In the genomic region with DNA sequence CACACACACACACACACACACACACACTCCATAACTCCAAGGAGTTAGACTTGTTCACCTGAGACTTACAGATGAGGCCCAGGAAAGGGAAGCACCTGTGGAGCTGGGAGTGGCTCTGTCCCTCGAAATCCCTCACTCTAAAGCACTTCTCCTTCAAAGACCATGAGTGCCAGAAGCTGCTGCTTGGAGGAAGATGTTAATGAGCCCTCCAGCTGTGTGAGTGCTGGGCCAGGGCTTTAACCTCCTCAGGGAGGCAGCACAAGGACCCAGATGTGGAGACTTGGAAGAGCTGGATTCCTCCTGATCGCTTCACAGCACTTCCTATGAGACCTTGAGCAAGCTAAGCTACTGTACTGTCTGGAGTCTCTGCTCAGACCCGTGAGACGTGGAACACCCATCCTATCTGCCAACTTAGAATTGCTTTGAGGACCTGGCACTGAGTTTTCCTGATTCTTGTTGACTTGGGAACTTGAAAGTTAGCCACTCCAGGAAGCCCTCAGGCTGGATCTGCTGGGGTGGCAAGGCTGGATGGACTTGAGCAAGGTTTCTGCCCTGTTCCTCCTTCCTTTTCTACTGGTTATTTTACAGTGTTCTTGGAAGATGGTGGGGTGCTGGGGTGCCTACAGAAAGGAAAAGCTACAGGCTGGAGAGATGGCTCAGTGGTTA, we compare ENCODE assay signal across 33 mouse cellular contexts. TPM values are rescaled to one million over a fixed set of nuclear protein-coding genes. Genes with fewer than 3 reads are reported as not detected.
DNase-seq lines count a peak whose midpoint lies in the region; ATAC-seq and TF ChIP-seq lines count a peak whose summit lies in the region.
"Had no signal": no experiment of that assay in that cellular context is flagged by ENCODE, and none has a peak within 500 bp of the region (broad histone marks: within the 10 kb centered on the region; RNA-seq: fewer than 3 reads in every experiment).

No protein-coding gene starts in this region.

- peak; percentile 93 for DNase-seq in heart, adult 11 months
- no peak for DNase-seq in heart, adult 2 months
- peak; percentile 69 for DNase-seq in ES-CJ7 (ENCODE audit: low read depth, low spot score)
- peak; percentile 71 for DNase-seq in ZHBTc4 (ENCODE audit: low read depth, low spot score)
- peak; percentile 15 to 30 for DNase-seq in lung, postnatal 4 days
- DNase-seq in embryo, embryonic 9.5 days (ENCODE audit: extremely low spot score): no peak
- DNase-seq: adrenal gland, adult 2 months; adrenal gland, postnatal 14 days; B cell, adult 2 months; cerebellum, adult 11 months; cerebellum, adult 2 months; cerebellum, adult 9-11 months; cerebellum, postnatal 25 days; forebrain, postnatal 0 days; gastrocnemius, adult 2 months; gastrocnemius, postnatal 14 days; heart, adult 18-20 months; heart, postnatal 14 days; heart, postnatal 4 days had no signal

- H3K9ac ChIP-seq in heart, adult 2 months (ENCODE audit: low read depth, low read length): no peak overlapping the region
- H3K9ac ChIP-seq: embryonic facial prominence, embryonic 13.5 days; forebrain, embryonic 13.5 days; forebrain, postnatal 0 days; heart, embryonic 13.5 days; hindbrain, embryonic 14.5 days had no signal

- no peaks in the 10 kb centered on the region for H3K4me1 ChIP-seq in heart, adult 2 months (ENCODE audit: control insufficient read depth, insufficient read depth, low read length)
- H3K4me1 ChIP-seq: embryonic facial prominence, embryonic 13.5 days; forebrain, embryonic 13.5 days; heart, embryonic 10.5 days; heart, embryonic 13.5 days had no signal

- intact Hi-C loops in heart, adult 2 months (cut with DNase I): no loop called here

- H3K79me2 ChIP-seq in heart, adult 2 months (replicated peaks; ENCODE audit: control insufficient read depth, insufficient read depth, low read length): no peaks in the 10 kb centered on the region

- no peak for TF ChIP-seq CTCF in heart, adult 2 months (IDR thresholded peaks at IDR 0.05)

- no peak for TF ChIP-seq POLR2A in heart, adult 2 months (IDR thresholded peaks at IDR 0.05; ENCODE audit: insufficient read depth, low read depth, low read length)

- TF ChIP-seq EP300 in heart, adult 2 months (IDR thresholded peaks at IDR 0.05; ENCODE audit: insufficient read depth, low read depth, low read length): no peak

- 19% methylated on average over 4 of the region's 4 CpGs for WGBS in heart, adult 2 months

- H3K27me3 ChIP-seq in heart, adult 2 months (ENCODE audit: control insufficient read depth, insufficient read depth, low read length): no peaks in the 10 kb centered on the region
- H3K27me3 ChIP-seq: embryonic facial prominence, embryonic 13.5 days; forebrain, embryonic 13.5 days; heart, embryonic 13.5 days had no signal

- no peak overlapping the region for H3K27ac ChIP-seq in heart, adult 2 months
- H3K27ac ChIP-seq: embryonic facial prominence, embryonic 10.5 days; embryonic facial prominence, embryonic 13.5 days; forebrain, embryonic 13.5 days; gastrocnemius, adult 2 months; heart, embryonic 10.5 days; heart, embryonic 13.5 days; hindbrain, embryonic 14.5 days; hindbrain, postnatal 0 days had no signal

- ATAC-seq in megakaryocyte-erythroid progenitor cell, adult 5-6 weeks (replicated peaks; ENCODE audit: low FRiP score, low TSS enrichment, poor library complexity, severe bottlenecking): no peak
- ATAC-seq: forebrain, embryonic 13.5 days; forebrain, postnatal 0 days; hindbrain, postnatal 0 days; inflammation-experienced regulatory T-cells, adult 6 months had no signal

- H3K4me3 ChIP-seq in heart, adult 2 months: no peak overlapping the region
- H3K4me3 ChIP-seq: embryonic facial prominence, embryonic 10.5 days; embryonic facial prominence, embryonic 13.5 days; erythroblast, embryonic 14.5 days; forebrain, embryonic 13.5 days; gastrocnemius, adult 2 months; heart, embryonic 10.5 days; heart, embryonic 13.5 days had no signal

- H3K36me3 ChIP-seq in heart, adult 2 months (ENCODE audit: control insufficient read depth, insufficient read depth, low read length): no peaks in the 10 kb centered on the region
- H3K36me3 ChIP-seq: embryonic facial prominence, embryonic 10.5 days; embryonic facial prominence, embryonic 13.5 days; heart, embryonic 10.5 days; heart, embryonic 13.5 days had no signal

RNA-seq across cellular contexts. Expression of gene Oser1, which starts 4.0 kb away (rescaled TPM):
- 10 to 100 TPM; 19.6 to 21.2 TPM for total RNA-seq in heart, adult 2 months (2021)
- polyA plus RNA-seq in heart, adult 2 months (2012; rRNA removed): 9.7 and 16.4 TPM in 2 replicates
- 24.6 and 25.8 TPM in 2 replicates for total RNA-seq in megakaryocyte-erythroid progenitor cell, adult 5-6 weeks (2014; fragmentation: Nextera tagmentation)
- total RNA-seq in megakaryocyte-erythroid progenitor cell, adult 5-6 weeks (2017): 46.6 and 53.5 TPM in 2 replicates

RNA-seq across cellular contexts. Expression of gene Gdap1l1, which starts 9.8 kb away (rescaled TPM):
- not detected for total RNA-seq in heart, adult 2 months (2021)
- polyA plus RNA-seq in heart, adult 2 months (2012; rRNA removed): 0.23 and 0.25 TPM in 2 replicates
- not detected in 2 replicates for total RNA-seq in megakaryocyte-erythroid progenitor cell, adult 5-6 weeks (2014; fragmentation: Nextera tagmentation)
- total RNA-seq in megakaryocyte-erythroid progenitor cell, adult 5-6 weeks (2017): not detected in 2 replicates
- total RNA-seq: CH12.LX; gastrocnemius, adult 2 months; gastrocnemius, postnatal 4 days; heart, adult 18-20 months; heart, postnatal 14 days; heart, postnatal 4 days; MEL had no signal
- polyA plus RNA-seq: erythroblast, embryonic 14.5 days had no signal

RNA-seq across cellular contexts. Expression of gene Jph2, which starts 30.7 kb away (rescaled TPM):
- 100 to 1,000 TPM; 389 to 391 TPM for total RNA-seq in heart, adult 2 months (2021)
- 193 and 253 TPM in 2 replicates for polyA plus RNA-seq in heart, adult 2 months (2012; rRNA removed)
- total RNA-seq in megakaryocyte-erythroid progenitor cell, adult 5-6 weeks (2014; fragmentation: Nextera tagmentation): not detected in 2 replicates
- not detected in 2 replicates for total RNA-seq in megakaryocyte-erythroid progenitor cell, adult 5-6 weeks (2017)
- total RNA-seq: CH12.LX; common myeloid progenitor, adult 5-6 weeks had no signal
- polyA plus RNA-seq: erythroblast, embryonic 14.5 days; inflammation-experienced regulatory T-cells, adult 6 months had no signal

RNA-seq across cellular contexts. Expression of gene Fitm2, which starts 44.0 kb away (rescaled TPM):
- total RNA-seq in heart, adult 2 months (2021): 100 to 1,000 TPM; 196 to 223 TPM
- polyA plus RNA-seq in heart, adult 2 months (2012; rRNA removed): 93.8 and 139 TPM in 2 replicates
- total RNA-seq in megakaryocyte-erythroid progenitor cell, adult 5-6 weeks (2014; fragmentation: Nextera tagmentation): 3.3 and 6.6 TPM in 2 replicates
- total RNA-seq in megakaryocyte-erythroid progenitor cell, adult 5-6 weeks (2017): 6.2 and 8.8 TPM in 2 replicates

Comparison
In these comparisons a context has a peak if more than half of its experiments do, and no peak if none do; other contexts are left out.
1. DNase-seq: peak in heart, adult 11 months (single experiment), ES-CJ7 (single experiment), ZHBTc4 (single experiment) and lung, postnatal 4 days (2 of 2); none in heart, adult 2 months (0 of 2) and embryo, embryonic 9.5 days (single experiment).
2. RNA of gene Jph2, which starts 30.7 kb away (total RNA-seq): 389 to 391 TPM in heart, adult 2 months; not detected in megakaryocyte-erythroid progenitor cell, adult 5-6 weeks; every median in the first group is over 100 times any median in the second.